Mouse (Mus musculus) embryo, embryonic 11 days (tissue): Measurements from ENCODE around the gene Igsf21.

Experiments
- DNase-seq: peaks from one replicate; pipeline ENCODE4 v3.0.0-alpha.2; 2015

Igsf21 gene

DNA sequence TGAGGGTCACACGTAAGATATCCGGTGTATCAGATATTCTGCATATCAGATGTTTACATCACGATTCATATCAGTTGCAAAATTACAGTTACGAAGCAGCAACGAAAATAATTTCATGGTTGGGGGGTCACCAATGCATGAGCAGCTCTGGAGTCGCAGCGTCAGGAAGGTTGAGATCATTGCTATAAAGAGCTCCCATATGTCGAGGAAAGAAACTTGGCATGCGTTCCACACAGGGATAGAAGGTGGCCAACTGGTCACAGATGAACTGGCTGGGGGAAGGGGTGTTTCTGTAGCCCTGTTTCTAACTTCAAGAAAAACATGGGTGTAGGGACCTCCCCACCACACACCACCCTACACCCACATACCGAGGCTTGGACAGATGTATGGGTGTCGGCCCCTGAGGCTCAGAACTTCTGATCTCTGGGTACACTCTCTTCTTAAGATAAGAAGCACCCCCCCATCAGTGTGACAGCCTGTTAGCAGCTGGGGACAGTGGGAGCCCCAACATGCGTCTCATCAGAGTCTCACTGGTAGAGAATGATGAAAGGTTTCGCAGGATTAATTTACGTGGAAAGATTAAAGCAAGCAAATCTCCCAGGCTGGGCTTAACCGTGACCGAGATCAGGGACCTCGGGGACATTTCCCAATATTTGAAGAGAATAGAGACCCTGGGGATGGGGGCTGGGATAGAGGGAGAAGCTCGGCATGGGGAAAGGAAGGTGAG is 54.1 kb downstream of the Igsf21 start:
- no peak for DNase-seq

DNA sequence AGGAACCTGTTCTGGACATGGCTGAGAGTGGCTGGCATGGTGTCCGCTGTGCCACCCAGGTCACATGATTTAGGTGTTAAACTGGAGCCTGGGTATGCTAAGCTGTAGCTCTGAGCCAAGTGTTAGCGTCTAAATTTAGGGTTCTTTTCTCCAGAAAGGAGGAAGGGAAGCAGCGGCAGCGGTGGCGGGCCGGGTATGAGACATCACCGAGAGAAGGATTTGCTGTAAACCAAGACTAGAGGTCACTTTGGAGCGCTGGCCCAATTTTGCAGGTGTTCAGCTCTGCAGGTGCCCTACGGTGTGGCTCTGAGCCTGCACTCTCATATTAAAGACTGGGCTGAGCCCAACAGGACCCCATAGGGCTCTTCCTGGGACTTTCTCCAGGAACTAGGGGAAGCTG is 57.0 kb downstream of the Igsf21 start:
- DNase-seq: no peak

DNA sequence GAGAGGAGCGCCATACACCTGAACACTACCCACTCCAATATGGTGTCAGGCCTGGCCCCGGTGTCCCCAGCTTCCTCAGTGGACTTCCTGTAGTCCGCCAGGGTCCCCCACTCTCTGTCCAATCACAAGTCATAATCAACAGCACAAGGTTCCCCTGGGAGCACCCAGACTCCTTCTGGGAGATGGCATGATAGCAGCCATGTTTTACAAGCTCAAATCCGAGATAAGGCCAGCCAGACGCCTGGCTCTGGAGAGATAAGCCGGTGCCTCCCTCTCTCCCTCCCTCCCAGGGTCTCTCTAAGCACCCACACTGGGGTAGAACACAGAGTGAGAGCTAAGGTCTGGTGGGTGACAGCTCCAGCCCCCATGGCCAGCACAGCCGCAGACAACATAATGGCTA is 58.0 kb downstream of the Igsf21 start:
- DNase-seq: no peak

DNA sequence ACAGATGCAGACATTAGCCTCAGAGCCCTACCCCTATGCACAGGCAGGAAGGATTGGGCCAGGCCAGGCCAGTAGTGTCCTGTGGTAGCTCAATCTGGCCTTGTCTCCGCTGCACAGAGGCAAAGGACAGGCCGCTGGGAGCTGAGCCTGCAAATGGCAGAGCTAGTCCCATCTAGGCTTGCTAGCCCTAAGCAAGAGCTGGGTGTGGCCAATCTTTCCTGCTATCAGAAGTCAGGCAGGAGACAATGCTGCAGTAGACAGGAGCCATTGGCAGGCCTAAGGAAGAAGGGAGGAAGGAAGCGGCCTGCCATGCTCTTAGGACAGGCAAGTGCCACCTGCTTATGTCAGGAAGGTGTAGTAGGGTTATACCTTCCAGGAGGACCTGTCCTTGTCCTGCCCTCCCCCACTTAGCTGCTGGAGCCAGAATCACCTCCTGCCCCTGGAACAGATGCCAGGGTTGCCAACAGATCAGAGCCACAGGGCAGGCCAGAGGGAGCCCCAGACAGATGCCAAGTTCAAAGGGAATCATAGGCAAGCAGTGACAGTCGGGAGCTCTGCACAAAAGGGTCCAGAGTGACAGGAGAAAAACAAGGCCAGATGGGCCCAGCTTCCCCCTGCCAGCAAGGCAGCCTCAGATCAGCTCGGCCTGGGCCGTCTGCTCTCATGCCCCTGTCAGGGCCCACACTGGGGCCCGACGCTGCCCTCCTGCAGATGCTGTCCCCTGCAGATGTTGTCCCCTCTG is 59.0 kb downstream of the Igsf21 start:
- DNase-seq: no peak

DNA sequence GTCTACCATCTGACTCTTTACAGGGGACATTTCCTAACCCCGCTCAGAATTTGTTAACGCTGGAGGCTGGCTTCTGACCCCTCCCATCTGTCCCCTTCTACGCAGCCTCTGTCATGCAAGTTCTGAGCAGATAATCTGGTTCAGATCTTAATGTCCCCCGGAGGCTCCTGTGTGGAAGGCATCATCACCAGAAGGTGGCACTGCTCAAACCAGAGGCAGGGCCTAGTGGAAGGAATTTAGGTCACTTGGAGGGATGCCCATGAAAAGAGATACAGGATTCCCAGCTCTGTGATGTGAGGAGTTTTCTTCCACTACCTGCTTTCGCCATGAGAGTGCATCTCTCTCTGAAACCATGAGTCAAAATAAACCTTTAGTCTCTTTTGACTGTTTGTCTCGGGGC is 67.0 kb downstream of the Igsf21 start:
- DNase-seq: peak; percentile 27

DNA sequence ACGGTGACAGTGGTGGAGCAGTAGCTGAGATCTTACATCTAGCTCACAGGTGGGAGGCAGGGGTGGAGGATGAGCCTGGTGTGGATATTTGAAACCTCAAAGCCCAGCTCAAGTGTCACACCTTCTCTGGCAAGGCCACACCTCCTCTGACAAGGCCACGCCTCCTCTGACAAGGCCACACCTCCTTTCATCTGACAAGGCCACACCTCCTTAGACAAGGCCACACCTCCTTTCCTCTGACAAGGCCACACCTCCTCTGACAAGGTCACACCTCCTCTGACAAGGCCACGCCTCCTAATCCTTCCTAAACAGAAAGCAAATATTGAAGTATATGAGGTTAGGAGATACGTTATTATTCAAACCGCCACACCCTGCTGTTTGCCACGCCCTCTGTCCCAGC is 69.5 kb downstream of the Igsf21 start:
- no peak for DNase-seq

DNA sequence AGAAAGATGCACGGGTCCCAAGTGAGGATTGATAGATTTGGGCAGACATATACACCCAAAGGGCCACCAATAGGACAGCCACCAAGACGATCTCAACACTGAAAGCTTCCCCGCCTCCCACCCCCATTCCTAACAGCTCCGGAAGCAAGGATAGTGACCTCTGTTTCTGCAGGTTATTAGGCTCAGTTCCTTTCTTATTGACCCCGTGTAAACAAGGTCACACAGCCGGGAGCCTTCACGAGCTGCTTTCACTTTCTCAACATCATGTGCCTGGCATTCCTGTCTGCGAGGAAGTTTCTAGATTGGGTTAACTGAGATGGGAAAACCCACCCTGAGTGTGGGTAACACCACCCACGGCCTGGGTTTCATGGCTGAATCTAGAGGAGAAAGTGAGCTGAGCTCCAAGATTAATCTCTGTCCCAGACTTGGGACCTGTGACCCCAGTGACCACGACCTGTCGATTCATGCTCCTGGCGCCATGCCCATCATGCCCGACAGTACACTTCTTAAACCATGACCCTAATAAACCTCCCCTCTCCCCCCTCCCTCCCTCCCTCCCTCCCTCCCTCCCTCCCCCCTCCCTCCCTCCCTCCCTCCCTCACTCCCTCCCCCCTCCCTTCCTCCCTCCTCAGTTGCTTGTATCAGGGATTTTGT is 72.7 kb downstream of the Igsf21 start:
- DNase-seq: no peak

DNA sequence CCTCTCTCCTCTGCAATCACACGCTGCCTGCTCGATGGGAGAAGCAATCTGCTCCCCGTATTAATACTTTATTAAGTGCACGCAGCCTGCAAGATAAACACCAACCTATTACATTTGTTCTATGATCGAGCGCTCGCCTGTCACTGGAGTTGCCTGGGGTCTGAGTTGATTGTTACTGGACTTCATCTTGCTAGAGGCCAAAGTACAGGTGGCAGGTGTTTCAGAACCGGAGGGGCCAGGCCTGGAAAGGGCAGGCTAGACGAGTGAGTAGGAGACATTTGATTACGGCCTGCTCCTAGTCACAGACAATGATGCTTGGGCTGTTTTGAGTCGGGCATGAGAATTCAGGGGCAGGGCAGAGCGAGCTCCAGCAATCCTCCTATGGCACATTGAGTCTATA is 73.5 kb downstream of the Igsf21 start:
- DNase-seq: no peak

DNA sequence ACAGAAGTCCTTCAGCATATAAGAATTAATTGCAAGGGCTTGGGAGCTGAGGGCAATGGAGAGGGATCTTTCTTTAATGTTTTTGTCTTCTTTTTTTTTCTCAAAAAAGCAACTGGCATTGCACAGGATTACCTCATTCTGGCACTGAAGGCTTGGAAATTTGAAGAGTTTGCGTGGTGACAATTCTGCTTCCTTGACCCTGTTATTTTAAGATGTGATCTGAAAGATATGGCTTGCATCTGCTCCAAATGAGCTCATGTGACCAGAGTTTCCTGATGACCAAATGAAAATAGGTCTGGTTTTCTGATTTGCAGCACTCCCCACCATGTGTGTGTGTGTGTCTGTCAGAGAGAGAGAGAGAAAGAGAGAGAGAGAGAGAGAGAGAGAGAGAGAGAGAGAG is 74.7 kb downstream of the Igsf21 start:
- DNase-seq: no peak

DNA sequence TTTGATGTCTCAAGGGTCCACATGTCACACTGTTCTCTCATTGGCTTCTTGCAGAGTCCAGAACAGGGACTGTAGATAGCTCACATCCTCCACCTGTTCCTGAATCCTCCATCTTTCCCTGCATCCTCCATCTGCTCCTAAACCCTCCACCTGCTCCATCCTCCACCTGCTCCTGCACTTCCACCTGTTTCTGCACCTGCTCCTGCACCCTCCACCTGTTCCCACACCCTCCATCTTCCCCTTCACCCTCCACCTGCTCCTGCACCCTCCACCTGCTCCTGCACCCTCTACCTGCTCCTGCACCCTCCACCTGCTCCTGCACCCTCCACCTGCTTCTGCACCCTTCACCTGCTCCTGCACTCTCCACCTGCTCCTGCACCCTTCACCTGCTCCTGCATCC is 75.4 kb downstream of the Igsf21 start:
- DNase-seq: no peak

DNA sequence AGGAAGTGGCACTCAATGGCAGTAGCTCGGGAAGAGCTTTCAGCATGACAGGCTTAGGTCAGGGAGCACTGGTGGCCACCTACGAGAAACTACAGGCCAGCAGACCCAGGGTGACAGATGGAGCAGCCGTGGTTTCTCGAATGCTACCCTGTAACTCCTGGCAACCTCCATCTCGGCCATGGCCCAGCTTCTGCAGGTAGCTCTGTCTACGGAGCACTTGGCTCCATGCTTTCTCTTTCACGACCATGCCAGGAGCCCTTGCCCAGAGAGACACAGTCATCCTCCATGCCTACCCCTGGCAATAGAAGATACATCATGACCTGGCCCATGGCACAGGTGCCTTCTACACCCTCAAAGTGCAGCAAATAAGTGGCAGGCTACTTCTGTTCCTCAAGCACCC is 80.7 kb downstream of the Igsf21 start:
- DNase-seq: no peak

DNA sequence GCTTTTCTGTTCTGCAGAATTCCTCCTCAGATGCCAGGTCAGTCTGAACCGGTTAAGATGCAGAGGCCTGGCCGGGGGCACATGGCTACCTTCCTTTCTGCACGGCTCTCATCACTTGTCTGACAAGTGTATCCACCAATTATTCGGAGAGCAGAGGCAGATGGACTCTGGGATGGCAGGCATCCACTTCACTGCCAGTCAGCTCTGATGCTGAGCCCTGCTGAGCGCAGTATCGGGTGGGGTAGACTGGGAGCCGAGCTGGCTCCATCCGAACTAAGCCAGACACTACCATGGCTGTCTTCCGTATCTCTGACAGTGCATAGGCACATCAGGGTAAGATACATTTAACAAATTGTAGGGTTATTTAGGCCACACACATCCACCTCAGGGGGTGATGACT is 81.9 kb downstream of the Igsf21 start:
- no peak for DNase-seq

DNA sequence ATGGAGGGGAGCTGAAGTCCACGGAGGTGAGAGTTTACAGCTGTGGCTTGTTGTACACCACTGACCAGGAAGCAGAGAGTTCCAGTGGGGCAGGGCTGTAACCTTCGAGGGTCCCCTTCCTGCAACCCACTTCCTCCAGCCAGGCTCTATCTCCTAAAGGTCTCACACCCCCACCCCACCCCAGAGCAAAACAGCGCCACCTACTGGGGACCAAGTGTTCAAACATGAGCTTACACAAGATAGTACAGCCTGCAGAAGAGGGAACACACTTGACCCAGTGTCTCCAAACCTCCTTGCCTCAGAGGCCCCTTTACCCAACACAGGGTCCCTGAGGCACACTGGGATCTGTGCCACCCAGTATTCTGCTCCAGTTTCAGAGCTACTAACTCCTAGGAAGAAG is 87.0 kb downstream of the Igsf21 start:
- DNase-seq: no peak

DNA sequence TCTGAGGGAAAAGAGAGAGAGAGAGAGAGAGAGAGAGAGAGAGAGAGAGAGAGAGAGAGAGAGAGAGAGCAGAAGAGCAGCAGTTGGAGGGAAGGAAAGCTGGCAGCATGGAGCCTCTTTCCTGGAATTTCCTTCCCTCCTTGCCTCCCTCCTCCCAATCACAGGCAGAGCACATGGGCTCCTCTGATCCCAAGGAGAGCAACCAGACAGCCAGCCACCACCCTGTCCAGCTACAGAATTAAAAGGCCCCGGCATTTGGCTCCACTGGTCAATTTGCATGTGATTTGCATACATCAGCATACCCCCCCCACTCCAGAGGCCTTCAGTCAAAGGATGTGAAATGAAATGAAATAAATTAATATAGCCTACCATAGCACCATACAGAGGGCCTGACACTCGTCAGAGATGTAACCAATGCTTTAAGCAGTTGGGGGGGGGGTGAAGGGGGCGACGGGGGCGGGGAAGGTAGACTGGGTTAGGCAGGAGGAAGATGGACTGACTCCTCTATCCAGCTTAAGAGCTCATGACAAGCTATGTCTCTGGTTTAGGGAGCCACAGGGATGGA is 91.6 kb downstream of the Igsf21 start:
- DNase-seq: no peak

DNA sequence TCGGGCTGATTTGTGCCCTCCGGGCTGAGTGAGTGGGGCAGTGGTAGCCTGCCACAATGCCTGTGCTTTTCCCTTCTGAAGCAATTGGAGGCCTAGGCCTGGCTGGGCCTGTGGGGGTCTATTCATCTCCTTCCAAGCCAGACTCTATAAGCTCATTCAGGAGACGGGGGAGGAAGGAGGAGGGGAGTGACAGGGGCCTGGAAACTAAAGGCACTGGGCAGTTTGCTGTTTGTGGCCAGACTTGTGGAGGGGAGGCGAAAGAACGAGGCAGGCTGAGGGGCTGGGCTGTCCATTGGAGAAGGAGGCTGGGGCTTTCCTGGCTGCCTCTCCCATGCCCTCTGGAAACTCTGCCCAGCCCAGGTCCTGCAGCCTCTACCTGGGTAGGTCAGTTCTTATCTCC is 92.1 kb downstream of the Igsf21 start:
- no peak for DNase-seq

DNA sequence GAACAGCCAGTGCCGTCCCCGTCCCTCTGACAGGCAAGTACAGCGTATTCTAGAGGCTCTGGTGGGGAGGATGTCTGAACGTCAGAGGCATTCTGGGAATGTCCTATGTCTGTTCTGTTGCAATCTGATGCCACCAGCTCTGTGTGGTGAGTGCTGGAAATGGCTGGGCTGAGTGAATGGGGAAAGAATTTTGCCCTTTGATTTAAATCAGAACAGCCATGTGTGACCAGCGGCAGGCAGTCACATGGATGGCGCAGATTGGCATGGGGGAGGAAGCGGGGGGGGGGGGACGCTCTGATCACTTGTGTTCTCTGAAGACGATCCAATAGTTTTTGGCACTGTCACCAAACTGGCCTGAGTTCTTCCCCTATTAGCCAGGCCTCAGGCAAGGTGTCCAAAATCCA is 92.9 kb downstream of the Igsf21 start:
- DNase-seq: no peak

DNA sequence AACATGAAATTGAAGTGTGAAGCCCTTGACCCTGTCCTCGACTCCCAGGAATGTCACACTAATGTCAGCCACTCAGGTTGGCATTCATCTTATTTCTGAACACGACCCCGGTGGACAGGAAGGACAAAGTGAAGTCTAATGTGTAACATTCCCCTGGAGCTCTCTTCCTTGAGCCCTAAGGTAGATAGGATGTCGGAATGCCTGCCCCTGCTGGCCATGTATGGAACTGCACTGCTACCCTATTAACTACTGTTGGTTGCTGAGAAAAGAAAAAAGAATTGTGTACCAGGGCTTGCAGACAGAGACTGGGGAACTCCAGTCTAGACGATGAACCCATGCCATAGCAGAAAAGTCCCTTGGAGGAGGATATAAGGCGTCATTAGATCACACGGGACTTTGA is 93.5 kb downstream of the Igsf21 start:
- DNase-seq: peak; percentile 75

DNA sequence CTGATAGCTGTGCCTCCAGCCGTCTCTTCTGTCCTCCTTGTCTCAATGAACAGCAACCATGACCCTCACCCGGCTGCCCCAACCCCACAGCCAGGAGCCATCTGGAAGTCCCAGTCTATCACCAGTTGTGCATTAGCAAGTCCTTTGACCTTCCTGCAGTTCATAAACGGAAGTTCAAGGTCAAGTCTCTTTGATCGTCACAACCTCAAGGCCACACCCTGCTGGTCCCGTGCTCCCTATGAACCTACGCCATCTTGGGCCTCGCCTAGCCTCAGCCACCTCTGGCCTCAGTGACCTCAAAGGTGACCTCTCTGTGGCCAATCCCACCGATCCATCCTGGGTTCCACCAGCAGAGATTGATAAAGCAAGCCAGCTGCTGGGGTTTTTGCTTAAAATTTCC is 96.9 kb downstream of the Igsf21 start:
- DNase-seq: no peak

DNA sequence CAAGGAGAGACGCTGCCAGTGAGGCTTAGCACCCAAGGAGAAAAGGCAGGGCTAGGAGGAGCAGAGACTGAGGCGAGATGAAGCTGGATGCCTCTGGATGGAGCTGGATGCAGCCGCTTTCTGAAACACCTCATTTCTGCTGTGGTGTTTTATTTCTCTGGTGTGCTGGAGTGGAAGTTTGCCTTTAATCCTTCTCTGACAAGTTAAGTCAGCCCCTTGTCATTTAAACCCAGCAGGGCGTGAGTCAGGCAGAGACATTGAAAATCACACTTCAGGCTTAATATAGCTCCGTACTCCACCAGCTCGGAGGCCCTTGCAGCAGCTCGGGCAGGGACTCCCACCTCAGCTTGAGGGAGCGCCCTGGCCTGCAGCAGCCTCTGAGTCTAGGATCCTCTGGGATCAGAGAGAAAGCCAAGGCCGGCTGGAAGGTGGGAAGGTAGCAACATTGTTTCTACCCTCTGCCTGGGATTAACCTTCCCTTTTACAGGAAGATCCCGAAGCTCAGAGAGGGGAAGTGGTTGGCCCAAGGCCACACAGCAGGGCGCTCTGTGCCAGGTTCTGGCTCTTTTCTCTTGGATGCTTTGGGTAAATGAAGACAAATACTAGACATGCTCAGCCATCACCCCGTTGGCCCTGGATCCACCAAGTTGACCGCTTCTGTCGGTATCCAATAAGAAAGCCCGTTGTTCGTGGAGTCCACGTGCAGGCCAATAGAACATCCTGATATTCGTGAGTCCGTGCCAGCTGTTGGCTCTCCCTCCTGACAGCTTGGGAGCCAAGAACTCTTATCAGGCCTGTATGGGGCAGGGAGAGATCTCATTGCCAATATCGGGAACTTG is 98.5 kb downstream of the Igsf21 start:
- no peak for DNase-seq

DNA sequence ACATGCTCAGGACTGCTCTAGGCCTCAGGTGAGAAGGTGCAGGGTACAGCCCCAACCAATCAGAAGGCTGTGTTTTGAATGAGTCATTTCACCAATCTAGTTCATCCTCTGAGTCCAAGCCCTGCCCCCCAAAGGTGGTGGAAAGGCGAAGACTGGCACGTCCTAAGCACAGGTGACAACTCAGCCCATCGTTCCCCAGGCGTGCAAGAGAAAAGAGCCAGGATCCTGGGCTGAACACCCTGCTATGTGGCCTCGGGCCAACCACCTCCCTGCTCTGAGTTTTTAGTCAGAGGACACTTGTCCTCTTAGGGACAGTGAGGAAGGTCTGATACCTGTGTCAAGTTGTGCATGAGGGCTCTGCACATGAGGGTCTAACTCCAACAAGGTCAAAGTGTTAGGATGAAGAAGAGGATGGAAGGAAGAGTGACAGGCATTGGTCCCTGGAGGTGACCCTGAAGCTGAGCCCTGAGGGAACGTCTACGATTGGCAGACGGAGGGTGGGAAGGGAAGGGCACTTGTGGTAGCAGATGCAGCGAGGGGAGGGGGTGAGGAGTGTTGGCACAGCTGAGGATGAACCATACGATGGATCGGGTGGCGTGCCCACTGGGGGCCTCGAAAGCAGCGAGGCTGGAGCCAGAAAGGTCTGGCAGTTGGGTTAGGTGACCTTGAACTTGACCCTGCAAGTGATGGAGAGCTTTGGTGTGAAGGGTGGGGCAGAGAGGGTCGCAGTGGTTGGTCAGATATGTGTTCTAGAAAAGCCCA is 99.3 kb downstream of the Igsf21 start:
- no peak for DNase-seq

DNA sequence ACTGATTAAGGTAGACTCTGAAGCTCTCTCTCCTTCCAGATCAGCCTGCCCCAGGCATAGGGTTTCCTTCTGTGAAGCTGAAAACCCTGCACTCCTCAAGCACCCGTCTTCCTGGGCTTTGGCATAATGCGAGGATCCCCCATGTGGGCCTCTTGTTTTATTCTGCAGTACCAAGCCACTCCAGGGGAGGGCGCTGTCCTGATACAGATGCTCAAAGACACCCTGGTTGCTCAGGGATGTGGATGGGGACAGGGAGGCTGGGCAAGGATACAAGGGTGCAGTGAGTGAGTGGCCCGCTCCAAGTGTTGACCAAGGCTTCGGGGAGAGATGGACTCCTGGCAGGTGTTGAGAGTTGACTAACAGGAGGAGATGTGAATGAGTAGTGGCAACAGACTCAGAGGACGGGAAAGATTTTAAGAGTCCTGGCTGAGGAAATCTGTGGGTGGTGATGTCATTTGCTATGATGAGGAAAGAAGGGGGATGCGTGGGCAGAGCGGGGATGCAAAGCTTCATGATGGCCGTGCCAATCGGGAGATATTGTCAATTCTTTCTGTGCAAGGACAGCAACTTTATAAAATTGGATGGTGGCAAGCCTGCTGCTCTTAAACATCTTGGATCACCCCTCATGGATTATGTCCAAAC is 102.6 kb downstream of the Igsf21 start:
- no peak for DNase-seq

DNA sequence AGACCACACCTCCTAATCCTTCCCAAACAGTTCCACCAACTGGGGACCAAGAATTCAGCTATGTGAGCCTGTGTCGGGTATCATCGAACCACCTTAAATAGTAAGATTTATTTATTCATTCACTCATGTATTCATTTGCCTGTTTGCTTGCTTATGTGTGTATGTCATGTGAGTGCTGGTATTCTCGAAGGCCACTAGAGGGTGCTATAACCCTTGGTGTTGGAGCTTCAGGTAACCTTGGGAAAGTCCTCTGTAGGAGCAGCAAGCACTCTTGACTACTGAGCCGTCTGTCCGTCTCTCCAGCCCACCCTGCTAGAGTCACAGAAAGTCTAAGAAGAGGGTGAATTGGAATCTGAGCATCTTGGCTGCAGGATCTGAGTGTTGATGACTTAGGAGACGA is 103.4 kb downstream of the Igsf21 start:
- DNase-seq: no peak
